Mouse (Mus musculus): ENCODE measurements at regions not wholly inside any gene's neighbourhood (a gene's known extent, or its start where the extent isn't known, plus 50 kb on each side); places are given as distances from the start of the nearest gene placed in this dataset.

GRCm38 (mm10) chr17:45296363-45296762 lies 137.2 kb downstream of the Cdc5l start:
- Histone ChIP-seq H3K27ac (ENCODE audit: insufficient read depth, low read depth) (no peak overlapping the region), H3K36me3 (replicated peaks in 1 of 2; ENCODE audit: control insufficient read depth in 1 of 2, insufficient read depth in 1 of 2, low read length in 1 of 2) (no peaks in the 10 kb centered on the region), H3K9me3 (replicated peaks; ENCODE audit: low read length) (peaks cover 5% of the 10 kb centered on the region), H3K9ac (ENCODE audit: insufficient read depth, low read depth) (no peak overlapping the region), H3K27me3 (replicated peaks) (no peaks in the 10 kb centered on the region), H3K4me1 (ENCODE audit: control insufficient read depth in 1 of 2, insufficient read depth in 2 of 2) (peaks cover 23 to 70% of the 10 kb centered on the region in 2 experiments), H3K79me2 (replicated peaks; ENCODE audit: control insufficient read depth, extremely low read depth, insufficient read depth, poor library complexity, severe bottlenecking) (no peaks in the 10 kb centered on the region), H3K4me3 (replicated peaks in 1 of 3; ENCODE audit: low read depth in 2 of 3, low read length in 2 of 3, poor library complexity in 1 of 3) (no peak overlapping the region), H3K4me2 (ENCODE audit: insufficient read depth, low read depth, poor library complexity, severe bottlenecking) (no peak overlapping the region)
- peak; percentile 22 for TF ChIP-seq RAD21 (IDR thresholded peaks at IDR 0.05; ENCODE audit: low read depth, low read length)
- peak; percentile 34 for TF ChIP-seq SMC3 (IDR thresholded peaks at IDR 0.05; ENCODE audit: low read depth, low read length)
- no peak for TF ChIP-seq POLR2A (IDR thresholded peaks at IDR 0.05; ENCODE audit: low read depth, low read length)
- TF ChIP-seq CTCF (conservative IDR thresholded peaks at IDR 0.05 in 1 of 2, IDR thresholded peaks at IDR 0.05 in 1 of 2; ENCODE audit: low read depth in 2 of 2, low read length in 2 of 2): peak; percentile 16 to 49; a peak in 2 of 4 replicates
- in situ Hi-C loops (cut with MboI; ENCODE audit: low pct_ligation_motif_present, low pct_unique_long_range_greater_than_20kb, low sequenced_read_pairs) (loop anchor here (5.0 kb wide), 1 partner anchor 76 kb away; no protein-coding TSS in a partner anchor), dilution Hi-C loops (cut with MboI; ENCODE audit: extremely low pct_ligation_motif_present, extremely low pct_unique_long_range_greater_than_20kb, low sequenced_read_pairs) (no loop called here)
- DNase-seq (ENCODE audit: extremely low read depth): no peak

DNA sequence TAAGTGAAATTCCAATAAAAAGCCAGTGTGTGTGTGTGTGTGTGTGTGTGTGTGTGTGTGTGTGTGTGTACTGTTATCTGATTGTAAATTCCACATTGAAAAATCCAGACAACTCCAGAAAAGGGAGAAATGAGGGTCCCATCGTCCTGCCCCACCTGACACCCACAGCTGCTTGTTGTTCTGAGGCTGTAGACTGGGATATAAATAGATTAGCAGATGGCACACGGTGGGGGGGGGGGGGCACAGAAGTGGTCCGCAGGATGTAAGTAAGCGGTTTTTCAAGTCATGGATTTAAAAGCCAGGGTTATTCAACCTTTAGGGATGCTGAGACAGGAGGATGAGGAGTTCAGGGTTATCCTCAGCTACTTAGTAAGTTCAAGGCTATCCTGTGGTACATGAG lies 138.7 kb downstream of the Cdc5l start:
- Histone ChIP-seq H3K4me1 (ENCODE audit: control insufficient read depth in 1 of 2, insufficient read depth in 2 of 2) (peaks cover 23 to 78% of the 10 kb centered on the region in 2 experiments), H3K27me3 (replicated peaks) (no peaks in the 10 kb centered on the region), H3K4me3 (replicated peaks in 1 of 3; ENCODE audit: low read depth in 2 of 3, low read length in 2 of 3, poor library complexity in 1 of 3) (no peak overlapping the region), H3K36me3 (replicated peaks in 1 of 2; ENCODE audit: control insufficient read depth in 1 of 2, insufficient read depth in 1 of 2, low read length in 1 of 2) (no peaks in the 10 kb centered on the region), H3K79me2 (replicated peaks; ENCODE audit: control insufficient read depth, extremely low read depth, insufficient read depth, poor library complexity, severe bottlenecking) (no peaks in the 10 kb centered on the region), H3K27ac (ENCODE audit: insufficient read depth, low read depth) (no peak overlapping the region), H3K9ac (ENCODE audit: insufficient read depth, low read depth) (no peak overlapping the region), H3K9me3 (replicated peaks; ENCODE audit: low read length) (peaks cover 8% of the 10 kb centered on the region), H3K4me2 (ENCODE audit: insufficient read depth, low read depth, poor library complexity, severe bottlenecking) (no peak overlapping the region)
- in situ Hi-C loops (cut with MboI; ENCODE audit: low pct_ligation_motif_present, low pct_unique_long_range_greater_than_20kb, low sequenced_read_pairs) (loop anchor here (5.0 kb wide), 1 partner anchor 77 kb away; no protein-coding TSS in a partner anchor), dilution Hi-C loops (cut with MboI; ENCODE audit: extremely low pct_ligation_motif_present, extremely low pct_unique_long_range_greater_than_20kb, low sequenced_read_pairs) (no loop called here)
- TF ChIP-seq ZMIZ1 (IDR thresholded peaks at IDR 0.05; ENCODE audit: low read depth, low read length) (no peak), E2F4 (IDR thresholded peaks at IDR 0.05; ENCODE audit: insufficient replicate concordance, low read depth, low read length) (no peak), GABPA (IDR thresholded peaks at IDR 0.05; ENCODE audit: insufficient replicate concordance, low read depth, low read length) (no peak), BHLHE40 (IDR thresholded peaks at IDR 0.05; ENCODE audit: low read depth, low read length) (no peak), TCF12 (IDR thresholded peaks at IDR 0.05; ENCODE audit: low read depth, low read length) (no peak), ELF1 (IDR thresholded peaks at IDR 0.05; ENCODE audit: low read depth, low read length) (no peak), IRF4 (IDR thresholded peaks at IDR 0.05; ENCODE audit: low read depth, low read length) (no peak), ZKSCAN1 (IDR thresholded peaks at IDR 0.05; ENCODE audit: borderline replicate concordance, low read depth, low read length) (no peak), MAZ (IDR thresholded peaks at IDR 0.05; ENCODE audit: low read depth, low read length) (no peak), CHD1 (IDR thresholded peaks at IDR 0.05; ENCODE audit: low read depth, low read length) (no peak), MEF2A (IDR thresholded peaks at IDR 0.05; ENCODE audit: borderline replicate concordance, low read depth, low read length) (no peak), KAT2A (IDR thresholded peaks at IDR 0.05; ENCODE audit: insufficient replicate concordance, low read length) (no peak), ETS1 (conservative IDR thresholded peaks at IDR 0.05; ENCODE audit: low read depth, low read length) (no peak)
- DNase-seq (ENCODE audit: extremely low read depth): no peak
